Mouse (Mus musculus) lung, adult 2 months (tissue): Measurements from ENCODE around the gene Slc6a20b. TPM values are rescaled to one million over a fixed set of nuclear protein-coding genes. Genes with fewer than 3 reads are reported as not detected.

Experiments used
- DNase-seq: peaks from one replicate; pipeline ENCODE4 v3.0.0; 2022
- H3K4me1 ChIP-seq: fragments of 200-500 bp; 2 replicates; pipeline ENCODE4 v1.6.1; 2011; ENCODE audit warnings: low read length; ENCODE audit not compliant: control insufficient read depth, insufficient read depth
- H3K4me3 ChIP-seq: fragments of 200-500 bp; replicated peaks from 2 replicates; pipeline ENCODE3; 2011; ENCODE audit warnings: low read depth, mild to moderate bottlenecking, control low read depth, low read length; ENCODE audit errors: extremely low read depth
- CTCF ChIP-seq: fragments of 200-500 bp; IDR thresholded peaks from 2 replicates; pipeline ENCODE4 v1.5.1; 2011; ENCODE audit warnings: mild to moderate bottlenecking, low read length, control low read depth; ENCODE audit not compliant: insufficient read depth
- POLR2A ChIP-seq: fragments of 200-500 bp; IDR thresholded peaks from 2 replicates; pipeline ENCODE4 v1.6.1; 2011; ENCODE audit warnings: low read depth, mild to moderate bottlenecking, control low read depth, low read length, borderline replicate concordance; ENCODE audit errors: extremely low read depth
- WGBS: fragments of 180-500 bp; shearing (Covaris S2); methylation state at CpG from one replicate; pipeline ENCODE4 v1.1.7; 2018; 5-methylcytosine and 5-hydroxymethylcytosine counted together
- polyA plus RNA-seq: library from polyadenylated mRNA; depleted of rRNA; stranded (reverse); fragments of >200 nt; gene quantifications from 2 replicates; pipeline ENCODE4 v1.2.3, GENCODE M21; 2012; rRNA removed

The Slc6a20b gene
- polyA plus RNA-seq, 1 experiment = 0.08 TPM

- WGBS = 88% methylated on average over 2 of the region's 2 CpGs
- Histone ChIP-seq H3K4me1 (no peaks in the 10 kb centered on the region), H3K4me3 (no peak overlapping the region)
- DNase-seq = no peak
- TF ChIP-seq CTCF (no peak), POLR2A (no peak)
These were observed 35.0 kb downstream of the Slc6a20b start for GRCm38 (mm10) chr9:123597376-123597775.

DNA sequence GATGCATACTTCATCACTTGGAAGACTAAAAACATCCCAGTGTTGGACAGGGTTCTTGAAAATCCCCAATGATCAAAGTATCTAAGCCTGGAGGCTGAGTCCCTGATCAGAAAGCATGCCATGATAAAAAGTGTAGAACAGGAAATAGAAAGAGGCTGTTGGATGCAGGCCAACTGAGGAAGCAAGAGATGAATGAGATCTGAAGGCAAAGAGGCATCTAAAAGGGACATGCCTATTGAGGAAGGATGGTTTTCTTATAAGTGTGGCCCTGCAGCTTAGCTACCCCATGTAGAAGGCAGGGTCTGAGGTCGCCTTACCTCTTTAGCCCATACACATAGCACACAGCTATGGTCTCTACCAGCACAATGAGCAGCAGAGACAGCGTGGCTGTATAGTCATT is 35.5 kb downstream of the Slc6a20b start:
- no peak for DNase-seq
- Histone ChIP-seq H3K4me3 (no peak overlapping the region), H3K4me1 (no peaks in the 10 kb centered on the region)
- WGBS = 96% methylated on average over 2 of the region's 2 CpGs
- TF ChIP-seq CTCF (no peak), POLR2A (no peak)

GRCm38 (mm10) chr9:123595194-123595593 is 37.2 kb downstream of the Slc6a20b start:
- H3K4me1 ChIP-seq = no peaks in the 10 kb centered on the region
- 88% methylated on average over 4 of the region's 4 CpGs for WGBS
- TF ChIP-seq POLR2A = no peak
- TF ChIP-seq CTCF = no peak
- H3K4me3 ChIP-seq = no peak overlapping the region
- DNase-seq = no peak

- H3K4me1 ChIP-seq = no peaks in the 10 kb centered on the region
- DNase-seq = no peak
- WGBS = 73% methylated on average over 7 of the region's 7 CpGs
- H3K4me3 ChIP-seq = no peak overlapping the region
- TF ChIP-seq POLR2A = no peak
- no peak for TF ChIP-seq CTCF
These were observed 43.0 kb downstream of the Slc6a20b start for GRCm38 (mm10) chr9:123589240-123589910.

- no peak for TF ChIP-seq POLR2A
- no peak for TF ChIP-seq CTCF
- no peak overlapping the region for H3K4me3 ChIP-seq
- DNase-seq = no peak
- no peaks in the 10 kb centered on the region for H3K4me1 ChIP-seq
- 82% methylated on average over 10 of the region's 10 CpGs for WGBS
These were observed 54.8 kb downstream of the Slc6a20b start for GRCm38 (mm10) chr9:123577360-123578192.

- 71% methylated on average over 3 of the region's 3 CpGs for WGBS
- TF ChIP-seq POLR2A = no peak
- TF ChIP-seq CTCF = no peak
- DNase-seq = no peak
- H3K4me1 ChIP-seq = no peaks in the 10 kb centered on the region
- H3K4me3 ChIP-seq = no peak overlapping the region
These were observed 77.8 kb downstream of the Slc6a20b start for GRCm38 (mm10) chr9:123554599-123554998.

Other genes starting within 250 kb of the Slc6a20b start
- 42.0 and 73.5 TPM in 2 replicates for gene Limd1, start 153.9 kb downstream of the Slc6a20b start, polyA plus RNA-seq
- 5.6 and 9.8 TPM in 2 replicates for gene Sacm1l, start 102.8 kb downstream of the Slc6a20b start, polyA plus RNA-seq
- gene Ccr9, start 45.9 kb upstream of the Slc6a20b start, polyA plus RNA-seq = 0.67 and 0.84 TPM in 2 replicates
- 1.4 and 3.1 TPM in 2 replicates for gene Slc6a20a, start 46.3 kb upstream of the Slc6a20b start, polyA plus RNA-seq
- 2.6 and 4.5 TPM in 2 replicates for gene Lztfl1, start 85.1 kb upstream of the Slc6a20b start, polyA plus RNA-seq
- 1.3 and 1.6 TPM in 2 replicates for gene Cxcr6, start 173.9 kb upstream of the Slc6a20b start, polyA plus RNA-seq
- 8.8 and 14.4 TPM in 2 replicates for gene Fyco1, start 219.3 kb upstream of the Slc6a20b start, polyA plus RNA-seq
- 1.1 and 1.2 TPM in 2 replicates for gene Xcr1, start 229.5 kb upstream of the Slc6a20b start, polyA plus RNA-seq